Mouse (Mus musculus) heart, embryonic 12.5 days (tissue): ENCODE results near the gene Gna11. TPM values are rescaled to one million over a fixed set of nuclear protein-coding genes. Genes with fewer than 3 reads are reported as not detected.

Source experiments
- ATAC-seq: fragments of 200-750 bp; cut with Nextera tagmentation; 2 replicates; pipeline ENCODE4 v1.8.0; 2017; ENCODE audit warnings: moderate TSS enrichment, moderate library complexity; ENCODE audit not compliant: insufficient number of reproducible peaks, low FRiP score
- H3K27ac ChIP-seq: fragments of 300-500 bp; sonication (generic); 2 replicates; pipeline ENCODE4 v1.5.1; 2016; ENCODE audit warnings: mild to moderate bottlenecking, moderate library complexity; ENCODE audit not compliant: poor library complexity, severe bottlenecking
- H3K27me3 ChIP-seq: fragments of 300-500 bp; sonication (generic); replicated peaks from 2 replicates; pipeline ENCODE4 v1.6.1; 2016; ENCODE audit warnings: mild to moderate bottlenecking, moderate library complexity
- H3K36me3 ChIP-seq: fragments of 300-500 bp; sonication (generic); 2 replicates; pipeline ENCODE4 v1.6.1; 2016; ENCODE audit warnings: mild to moderate bottlenecking, moderate library complexity
- H3K4me1 ChIP-seq: fragments of 300-500 bp; sonication (generic); replicated peaks from 2 replicates; pipeline ENCODE4 v1.6.1; 2016; ENCODE audit warnings: mild to moderate bottlenecking
- H3K4me2 ChIP-seq: fragments of 300-500 bp; sonication (generic); 2 replicates; pipeline ENCODE4 v1.6.1; 2016; ENCODE audit warnings: mild to moderate bottlenecking, moderate library complexity
- H3K4me3 ChIP-seq: fragments of 300-500 bp; sonication (generic); 2 replicates; pipeline ENCODE4 v1.5.1; 2016; ENCODE audit warnings: mild to moderate bottlenecking
- H3K9ac ChIP-seq: fragments of 300-500 bp; sonication (generic); 2 replicates; pipeline ENCODE4 v1.6.1; 2016; ENCODE audit warnings: mild to moderate bottlenecking, moderate library complexity
- H3K9me3 ChIP-seq: fragments of 300-500 bp; sonication (generic); replicated peaks from 2 replicates; pipeline ENCODE4 v1.6.1; 2016; ENCODE audit warnings: mild to moderate bottlenecking, moderate library complexity
- WGBS: fragments of 180-500 bp; shearing (Covaris S2); methylation state at CpG from one replicate; pipeline ENCODE4 v1.1.7; 2016; 5-methylcytosine and 5-hydroxymethylcytosine counted together
- polyA plus RNA-seq: library from polyadenylated mRNA; unstranded; fragments of >200 nt; fragmentation: Nextera tagmentation; extraction: Ambion mirVana; gene quantifications from 2 replicates; pipeline ENCODE4 v1.2.1, GENCODE M21; 2016

Gene Gna11
- polyA plus RNA-seq, 1 experiment from 2014 or later: 58.4 TPM

DNA sequence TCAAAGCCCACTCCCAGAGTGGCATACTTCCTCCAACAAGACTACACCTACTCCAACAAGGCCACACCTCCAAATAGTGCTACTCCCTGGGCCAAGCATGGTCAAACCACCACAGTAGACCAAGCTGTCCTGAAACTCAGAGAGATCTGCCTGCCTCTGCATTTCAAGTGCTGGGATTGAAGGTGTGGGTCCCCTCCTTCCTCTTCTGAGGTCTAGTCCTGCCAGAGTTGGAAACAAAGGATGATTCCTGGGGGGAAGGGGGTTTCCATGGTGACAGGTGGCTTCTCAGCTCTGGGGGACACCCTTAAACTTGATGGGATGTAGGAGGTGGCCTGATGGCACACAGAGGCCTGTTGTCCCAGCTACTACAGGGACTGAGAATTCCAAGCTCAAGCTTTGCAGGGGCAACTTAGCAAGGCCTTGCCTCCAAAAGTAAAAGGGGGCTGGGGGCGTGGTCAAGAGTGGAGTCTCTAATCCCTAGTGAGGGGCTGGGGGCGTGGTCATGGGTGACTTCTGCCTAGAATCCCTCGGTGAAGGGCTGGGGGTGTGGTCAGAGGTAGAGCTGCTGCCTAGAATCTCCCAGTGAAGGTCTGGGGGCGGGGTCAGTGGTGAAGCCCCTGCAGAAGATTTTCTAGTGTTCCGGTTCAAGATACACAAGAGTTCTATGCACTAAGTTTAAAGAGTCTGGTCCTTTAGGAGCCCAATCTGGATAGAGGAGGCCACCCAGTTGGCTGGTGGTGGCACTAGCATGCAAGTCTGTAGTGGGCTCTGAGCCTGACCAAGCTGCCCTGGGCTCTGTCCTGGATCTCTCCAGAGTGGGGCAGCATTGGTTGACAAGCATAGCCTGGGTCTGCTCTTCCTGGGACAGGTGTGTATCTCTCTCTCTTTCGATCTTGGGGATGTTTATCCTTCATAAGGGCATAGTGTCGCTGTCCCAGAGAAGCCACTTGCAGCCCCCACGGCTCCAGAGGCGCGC lies 29.4 kb upstream of the Gna11 start, which contains the start of gene Tle2:
Gene Tle2 (plus strand): TSS at position 481 of the 976 bp plus-strand sequence.
- Histone ChIP-seq H3K36me3 (peaks cover 7% of the 10 kb centered on the region), H3K27ac (peak within 1 kb of the TSS; percentile 48), H3K4me3 (peak within 1 kb of the TSS; percentile 62), H3K4me2 (peak within 1 kb of the TSS; percentile 89), H3K9me3 (no peaks in the 10 kb centered on the region), H3K27me3 (0 out of 2 replicates have a peak, but pooled peaks cover 6% of the 10 kb centered on the region), H3K9ac (peak within 1 kb of the TSS; percentile 86), H3K4me1 (peaks cover 48% of the 10 kb centered on the region)
- WGBS: 21% methylated on average over 10 of the region's 10 CpGs
- ATAC-seq: no peak

DNA sequence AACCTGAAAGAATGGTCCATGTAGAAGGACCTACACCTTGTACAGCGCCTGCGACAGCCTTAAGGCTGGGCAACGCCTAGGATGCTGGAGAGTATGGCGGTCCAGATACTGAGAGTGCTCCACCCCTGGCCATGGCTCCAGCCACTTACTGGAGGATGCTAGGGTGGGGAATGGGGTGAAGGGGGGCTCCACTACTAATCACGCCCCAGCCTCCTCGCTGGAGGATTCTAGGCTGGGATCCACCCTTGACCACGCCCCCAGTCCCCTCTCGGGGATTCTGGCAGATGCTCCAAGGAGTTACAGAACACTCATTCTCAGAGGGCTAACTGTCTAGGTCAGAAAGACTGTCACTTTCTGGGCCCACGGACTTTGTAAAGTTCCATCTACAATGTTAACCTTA lies 28.0 kb upstream of the Gna11 start:
- H3K4me3 ChIP-seq: no peak overlapping the region
- no peak overlapping the region for H3K9ac ChIP-seq

DNA sequence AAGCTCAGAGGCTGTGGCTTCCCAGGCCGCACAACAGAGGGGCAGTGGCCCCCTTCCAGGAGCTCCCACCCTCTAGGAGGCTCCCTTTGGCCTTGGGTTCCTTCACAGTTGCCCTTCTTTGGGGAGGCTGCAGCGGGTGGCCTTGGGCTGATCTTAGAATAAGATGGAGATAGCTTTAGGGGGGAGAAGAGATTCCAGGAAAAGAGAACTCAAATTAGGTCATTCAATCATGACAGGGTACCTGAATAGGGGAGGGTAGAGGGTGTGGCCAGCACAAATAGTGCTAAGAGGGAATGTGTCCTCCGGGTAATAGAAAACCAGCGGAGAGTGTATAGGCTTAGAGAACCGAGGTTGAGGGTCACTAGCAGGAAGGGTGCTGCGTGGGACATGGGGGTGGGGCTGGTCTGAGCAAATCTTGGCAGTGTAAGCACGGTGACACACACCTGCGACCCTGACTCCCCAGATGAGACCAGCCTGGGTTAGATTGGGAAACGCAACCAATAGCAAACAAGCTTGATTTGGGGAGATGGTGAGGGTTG lies 27.2 kb upstream of the Gna11 start:
- H3K4me2 ChIP-seq: peak overlapping the region; percentile 83
- H3K4me3 ChIP-seq: peak overlapping the region; percentile 25
- peak overlapping the region; percentile 17; the same call in 1 of the 2 replicates for H3K27ac ChIP-seq
- H3K9me3 ChIP-seq: no peaks in the 10 kb centered on the region
- H3K27me3 ChIP-seq: 0 out of 2 replicates have a peak, but pooled peaks cover 6% of the 10 kb centered on the region
- H3K4me1 ChIP-seq: peaks cover 67% of the 10 kb centered on the region
- no peak for ATAC-seq
- 9% methylated on average over 9 of the region's 9 CpGs for WGBS
- peak overlapping the region; percentile 14; the same call in 1 of the 2 replicates for H3K9ac ChIP-seq
- H3K36me3 ChIP-seq: no peaks in the 10 kb centered on the region

More for the DNA sequence above, 28.0 kb upstream of the Gna11 start:
- Histone ChIP-seq H3K4me1 (peaks cover 60% of the 10 kb centered on the region), H3K9me3 (no peaks in the 10 kb centered on the region), H3K27ac (no peak overlapping the region), H3K27me3 (0 out of 2 replicates have a peak, but pooled peaks cover 6% of the 10 kb centered on the region), H3K36me3 (peaks cover 7% of the 10 kb centered on the region; the same call in 1 of the 2 replicates), H3K4me2 (no peak overlapping the region)
- no peak for ATAC-seq
- WGBS: 18% methylated on average over 9 of the region's 9 CpGs

DNA sequence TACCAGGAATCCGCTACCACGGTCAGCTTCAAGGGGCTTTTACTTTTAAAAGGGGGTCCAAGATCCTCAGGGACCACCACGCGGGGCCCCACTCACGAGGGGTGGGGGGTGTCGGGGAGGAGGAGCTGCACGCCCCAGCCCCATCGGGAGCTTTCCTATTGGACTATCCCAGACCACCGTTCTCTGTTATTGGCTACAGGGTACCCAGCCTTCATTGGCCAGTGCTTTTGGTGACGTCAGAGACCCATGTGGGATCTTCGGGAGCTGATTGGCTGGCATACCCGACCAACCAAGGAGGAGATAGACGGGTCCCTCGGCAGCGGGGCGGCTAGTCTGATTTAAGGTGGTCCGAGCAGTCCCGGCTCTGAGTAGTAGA lies 26.5 kb upstream of the Gna11 start:
- H3K36me3 ChIP-seq: peaks cover 6% of the 10 kb centered on the region
- H3K27me3 ChIP-seq: 0 out of 2 replicates have a peak, but pooled peaks cover 6% of the 10 kb centered on the region
- peak; percentile 89 for ATAC-seq
- H3K9ac ChIP-seq: peak overlapping the region; percentile 54; the same call in 1 of the 2 replicates
- H3K4me3 ChIP-seq: peak overlapping the region; percentile 48
- no peaks in the 10 kb centered on the region for H3K9me3 ChIP-seq
- under 1% methylated on average over 18 of the region's 18 CpGs for whole genome bisulfite sequencing
- H3K27ac ChIP-seq: peak overlapping the region; percentile 92
- peak overlapping the region; percentile 83 for H3K4me2 ChIP-seq
- peaks cover 69% of the 10 kb centered on the region for H3K4me1 ChIP-seq

DNA sequence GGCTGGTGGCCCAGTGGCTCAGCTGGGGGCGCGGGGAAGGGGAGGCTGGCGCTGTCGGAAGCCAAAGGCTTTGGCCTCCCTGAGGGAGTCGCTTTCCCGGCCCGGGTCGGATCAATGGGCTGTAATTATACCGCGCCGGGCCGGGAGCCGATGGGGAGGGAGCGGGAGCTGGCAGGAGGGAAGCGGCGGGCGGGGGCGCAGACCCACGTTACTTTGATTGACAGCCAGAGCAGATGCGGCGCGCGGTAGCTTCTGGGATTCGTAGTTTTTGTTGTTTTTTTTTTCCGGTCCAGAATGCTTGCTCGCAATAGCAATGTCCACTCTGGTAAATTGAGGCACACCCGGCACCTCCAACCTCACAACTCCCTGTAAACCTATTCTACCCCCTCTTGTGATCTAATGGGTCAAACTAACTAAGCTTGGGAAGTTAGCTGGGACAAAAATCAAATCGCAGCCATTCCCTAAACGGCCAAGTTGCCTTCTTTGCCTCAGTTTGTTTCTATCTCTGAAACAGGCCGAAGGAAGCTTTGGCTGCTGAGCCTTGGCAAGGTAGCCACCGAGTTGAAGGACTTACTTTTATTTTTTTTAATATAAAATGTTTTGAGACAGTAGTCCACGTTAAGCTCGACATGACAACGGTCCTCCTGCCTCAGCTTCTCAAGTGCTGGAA lies 26.0 kb upstream of the Gna11 start:
- Histone ChIP-seq H3K27ac (peak overlapping the region; percentile 92), H3K36me3 (peaks cover 12% of the 10 kb centered on the region), H3K9me3 (no peaks in the 10 kb centered on the region), H3K4me3 (peak overlapping the region; percentile 48), H3K4me2 (peak overlapping the region; percentile 83), H3K4me1 (peaks cover 65% of the 10 kb centered on the region), H3K27me3 (0 out of 2 replicates have a peak, but pooled peaks cover 6% of the 10 kb centered on the region), H3K9ac (peak overlapping the region; percentile 71)
- peak; percentile 61 for ATAC-seq
- WGBS: under 1% methylated on average over 34 of the region's 34 CpGs

DNA sequence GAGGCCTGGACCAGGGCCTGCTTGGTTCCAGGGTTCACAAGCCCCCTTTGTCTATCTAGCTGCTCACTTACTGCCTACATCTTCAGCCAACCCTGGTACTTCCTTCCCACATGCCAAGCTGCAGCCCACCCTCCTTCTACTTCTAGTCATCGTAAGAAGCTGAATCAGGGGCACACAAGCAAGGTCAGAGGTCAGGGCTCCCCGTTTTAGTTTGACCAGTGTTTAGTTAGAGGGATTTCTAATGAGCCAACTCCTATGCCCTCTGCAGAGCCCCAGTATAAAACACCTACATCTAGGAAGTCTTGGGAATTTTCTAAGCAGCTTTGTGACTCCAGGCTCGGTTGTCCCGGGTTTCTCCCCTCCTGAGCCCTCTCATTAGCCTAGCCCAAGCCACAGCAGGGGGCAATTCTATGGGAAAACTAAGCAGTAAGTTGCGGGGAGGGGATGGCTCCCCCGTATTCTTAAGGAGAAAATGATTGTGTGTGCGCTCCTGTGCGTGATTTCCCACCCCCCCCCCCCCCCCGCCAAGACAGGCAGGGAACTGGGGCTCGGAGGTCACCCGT lies 25.3 kb upstream of the Gna11 start:
- 5% methylated on average over 11 of the region's 11 CpGs for WGBS
- Histone ChIP-seq H3K36me3 (peaks cover 18% of the 10 kb centered on the region), H3K4me2 (peak overlapping the region; percentile 83), H3K4me3 (peak overlapping the region; percentile 48), H3K27ac (peak overlapping the region; percentile 92), H3K4me1 (peaks cover 59% of the 10 kb centered on the region), H3K9me3 (no peaks in the 10 kb centered on the region), H3K9ac (peak overlapping the region; percentile 71), H3K27me3 (0 out of 2 replicates have a peak, but pooled peaks cover 6% of the 10 kb centered on the region)
- no peak for ATAC-seq

DNA sequence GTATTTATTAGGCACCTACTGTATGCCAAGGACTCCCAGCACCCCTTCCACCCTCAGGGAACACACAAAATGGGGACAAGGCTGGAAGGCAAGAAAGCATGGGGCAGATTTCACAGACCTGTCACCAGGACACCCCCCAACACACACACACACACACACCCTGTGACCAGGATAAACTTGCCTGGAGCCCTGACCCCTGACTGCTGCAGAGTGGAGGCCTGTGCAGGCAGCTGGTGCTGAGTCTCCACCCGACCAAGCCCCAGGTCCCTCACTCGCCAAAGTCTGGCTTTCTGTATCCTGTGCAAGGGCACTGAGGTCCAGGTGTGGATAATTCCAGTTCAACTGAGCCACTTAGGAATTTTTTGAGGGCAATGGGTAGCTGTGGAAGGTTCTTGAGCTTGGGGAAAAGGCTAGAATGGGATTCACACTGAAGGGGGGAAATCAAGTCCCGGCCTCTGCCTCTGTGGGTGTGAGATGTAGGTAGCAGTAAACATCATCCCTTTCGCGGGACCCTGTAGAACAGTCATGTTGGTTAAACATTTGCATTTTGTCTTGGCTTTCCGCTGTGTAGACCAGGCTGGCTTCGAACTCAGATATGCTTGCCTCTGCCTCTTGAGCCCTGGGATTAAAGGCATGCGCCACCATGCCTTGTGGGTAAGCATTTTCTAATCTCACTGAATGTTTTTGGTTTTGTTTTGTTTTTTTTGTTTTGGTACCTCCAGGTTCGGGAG lies 24.7 kb upstream of the Gna11 start:
- Histone ChIP-seq H3K4me3 (no peak overlapping the region), H3K36me3 (peaks cover 25% of the 10 kb centered on the region), H3K27me3 (0 out of 2 replicates have a peak, but pooled peaks cover 6% of the 10 kb centered on the region), H3K4me1 (peaks cover 65% of the 10 kb centered on the region), H3K9me3 (no peaks in the 10 kb centered on the region), H3K9ac (no peak overlapping the region), H3K4me2 (0 out of 2 replicates have a peak overlapping the region, but pooled peaks have one; percentile 83), H3K27ac (peak overlapping the region; percentile 92)
- WGBS: 55% methylated on average over 9 of the region's 9 CpGs
- ATAC-seq: no peak

DNA sequence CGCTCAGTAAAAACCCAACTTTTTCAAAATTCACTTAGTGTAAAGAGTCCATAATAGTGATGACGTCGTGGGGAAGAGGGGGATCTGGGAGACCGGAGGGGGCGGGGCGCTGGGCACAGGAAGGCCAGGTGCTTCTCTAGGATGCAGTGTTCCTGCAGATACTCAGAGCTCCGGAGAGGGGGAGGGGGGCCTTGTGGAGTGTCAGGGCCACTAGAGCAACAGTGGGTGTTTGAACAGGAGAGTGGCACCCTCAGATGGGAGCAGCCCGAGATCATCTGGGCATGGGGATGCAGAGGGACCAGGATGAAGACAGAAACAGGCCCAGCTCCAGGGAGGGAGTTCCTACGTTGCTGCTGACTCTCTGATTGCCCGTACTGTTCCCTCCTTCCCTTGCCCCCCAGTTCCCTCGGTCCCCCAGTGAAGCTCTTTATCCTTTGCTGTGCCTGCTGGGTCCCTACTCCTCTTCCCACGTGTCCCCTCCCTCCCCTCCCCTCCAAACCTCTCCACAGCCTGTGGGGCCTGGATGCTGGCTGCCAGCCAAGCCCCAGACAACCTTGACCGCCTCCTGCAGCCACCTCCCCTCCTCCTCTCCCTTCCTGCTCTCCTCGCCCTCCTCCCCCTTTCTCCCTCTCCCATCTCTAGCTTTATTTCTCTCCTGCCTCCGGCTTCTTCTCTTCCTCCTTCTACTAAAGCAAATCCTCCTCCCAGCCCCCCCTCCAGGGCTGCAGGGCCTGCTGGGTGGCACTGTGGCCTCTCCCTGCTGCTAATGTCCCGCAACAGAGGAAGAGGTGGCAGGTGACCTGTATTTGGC lies 23.6 kb upstream of the Gna11 start:
- peaks cover 68% of the 10 kb centered on the region for H3K4me1 ChIP-seq
- H3K36me3 ChIP-seq: peaks cover 33% of the 10 kb centered on the region
- peak; percentile 20; the same call in 1 of the 2 replicates for ATAC-seq
- peak overlapping the region; percentile 61 for H3K9ac ChIP-seq
- H3K4me3 ChIP-seq: peak overlapping the region; percentile 1; the same call in 1 of the 2 replicates
- H3K9me3 ChIP-seq: no peaks in the 10 kb centered on the region
- peak overlapping the region; percentile 92 for H3K27ac ChIP-seq
- 0 out of 2 replicates have a peak, but pooled peaks cover 6% of the 10 kb centered on the region for H3K27me3 ChIP-seq
- peak overlapping the region; percentile 51 for H3K4me2 ChIP-seq
- WGBS: 12% methylated on average over 16 of the region's 16 CpGs

DNA sequence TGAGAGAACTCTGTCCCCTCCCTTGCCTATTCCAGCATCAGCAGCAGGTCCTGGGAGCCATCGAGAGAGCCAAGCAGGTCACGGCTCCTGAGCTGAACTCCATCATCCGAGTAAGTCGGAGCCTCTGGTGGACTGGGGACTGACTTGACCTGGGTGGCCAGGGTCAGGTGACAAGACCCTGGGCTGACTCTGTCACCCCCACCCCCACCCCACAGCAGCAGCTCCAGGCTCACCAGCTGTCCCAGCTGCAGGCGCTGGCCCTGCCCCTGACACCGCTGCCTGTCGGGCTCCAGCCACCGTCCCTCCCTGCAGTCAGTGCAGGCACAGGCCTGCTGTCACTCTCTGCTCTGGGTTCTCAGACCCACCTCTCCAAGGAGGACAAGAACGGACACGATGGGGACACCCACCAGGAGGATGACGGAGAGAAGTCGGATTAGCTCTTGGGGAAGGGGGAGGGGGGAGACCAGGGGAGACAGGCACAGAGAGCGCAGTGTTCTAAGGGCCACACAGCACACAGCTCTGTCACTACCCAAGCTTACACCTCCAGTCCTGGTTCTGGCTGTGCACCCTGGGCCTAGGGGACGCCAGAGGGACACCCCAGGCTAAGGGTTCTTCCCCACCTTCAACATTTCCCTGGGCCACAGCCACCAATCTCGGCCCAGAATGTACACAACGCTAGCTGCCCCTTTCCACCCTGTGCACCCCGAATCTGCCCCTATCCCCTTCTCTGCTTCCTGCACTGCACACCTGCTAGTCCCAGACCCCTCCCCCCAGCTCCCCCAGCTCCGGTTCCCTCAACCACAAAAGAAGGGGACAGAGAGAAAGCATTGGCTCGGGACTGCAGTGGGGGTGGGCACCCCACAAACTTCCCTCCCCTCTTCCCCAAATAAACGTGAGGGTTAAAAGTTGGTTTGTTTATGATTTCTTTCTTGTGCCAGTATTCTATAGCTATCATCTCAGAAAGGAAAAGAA lies 20.6 kb upstream of the Gna11 start:
- Histone ChIP-seq H3K4me2 (no peak overlapping the region), H3K9ac (no peak overlapping the region), H3K27ac (no peak overlapping the region), H3K9me3 (no peaks in the 10 kb centered on the region), H3K4me1 (peaks cover 78% of the 10 kb centered on the region), H3K27me3 (no peaks in the 10 kb centered on the region), H3K36me3 (peaks cover 55% of the 10 kb centered on the region), H3K4me3 (no peak overlapping the region)
- WGBS: 44% methylated on average over 20 of the region's 20 CpGs
- ATAC-seq: no peak
